13 mouse cellular contexts compared by ENCODE assay signal in genomic region chr17:84086394-84086793, GRCm38 (mm10).
DNase-seq lines count a peak whose midpoint lies in the region; ATAC-seq lines count a peak whose summit lies in the region.
"Had no signal": no experiment of that assay in that cellular context is flagged by ENCODE, and none has a peak within 500 bp of the region (broad histone marks: within the 10 kb centered on the region; RNA-seq: fewer than 3 reads in every experiment).

No protein-coding gene starts in this region.

- ATAC-seq in heart, embryonic 16.5 days (replicated peaks; ENCODE audit: extremely low read depth, insufficient read depth, low FRiP score): no peak
- no peak for ATAC-seq in lung, embryonic 16.5 days (ENCODE audit: low read depth)
- no peak for ATAC-seq in embryonic facial prominence, embryonic 13.5 days (ENCODE audit: insufficient number of reproducible peaks, insufficient read depth, low FRiP score, low TSS enrichment, low read depth)
- ATAC-seq: forebrain, embryonic 16.5 days had no signal

- no peak for DNase-seq in heart, adult 18-20 months
- DNase-seq in lung, postnatal 14 days: no peak
- DNase-seq in splenic B cell, adult 2 months (ENCODE audit: low read depth, low spot score): peak; percentile 15
- DNase-seq in neural tube, embryonic 10.5 days (ENCODE audit: extremely low spot score, low spot score): no peak
- DNase-seq in frontal cortex, postnatal 36 days (ENCODE audit: low spot score in 2 of 2): no peak
- DNase-seq: cerebellum, adult 9-11 months; thymus, postnatal 14 days had no signal

- H3K27ac ChIP-seq in heart, embryonic 16.5 days (ENCODE audit: low read length): peak overlapping the region; percentile 64
- peak overlapping the region; percentile 64 for H3K27ac ChIP-seq in lung, embryonic 16.5 days (ENCODE audit: low read length)
- peak overlapping the region; percentile 62 for H3K27ac ChIP-seq in embryonic facial prominence, embryonic 13.5 days

- H3K4me2 ChIP-seq in heart, embryonic 16.5 days (ENCODE audit: low read depth, low read length): no peak overlapping the region
- H3K4me2 ChIP-seq in lung, embryonic 16.5 days (ENCODE audit: low read depth, low read length): no peak overlapping the region
- H3K4me2 ChIP-seq in embryonic facial prominence, embryonic 13.5 days: no peak overlapping the region
- H3K4me2 ChIP-seq: embryonic facial prominence, embryonic 12.5 days; liver, embryonic 11.5 days had no signal

- H3K36me3 ChIP-seq in heart, embryonic 16.5 days (ENCODE audit: control insufficient read depth, insufficient read depth): no peaks in the 10 kb centered on the region
- no peaks in the 10 kb centered on the region for H3K36me3 ChIP-seq in lung, embryonic 16.5 days (ENCODE audit: control insufficient read depth, insufficient read depth, low read length)
- H3K36me3 ChIP-seq in embryonic facial prominence, embryonic 13.5 days: no peaks in the 10 kb centered on the region
- H3K36me3 ChIP-seq in splenic B cell, adult 2 months (ENCODE audit: control insufficient read depth, insufficient read depth, low read length, poor library complexity, severe bottlenecking): no peaks in the 10 kb centered on the region
- H3K36me3 ChIP-seq: embryonic facial prominence, embryonic 12.5 days had no signal

- 81% methylated on average over 12 of the region's 12 CpGs for WGBS in heart, embryonic 16.5 days
- 79% methylated on average over 12 of the region's 12 CpGs for WGBS in lung, embryonic 16.5 days
- 84% methylated on average over 12 of the region's 12 CpGs for WGBS in embryonic facial prominence, embryonic 13.5 days

- no peak overlapping the region for H3K4me3 ChIP-seq in heart, embryonic 16.5 days (ENCODE audit: low read length)
- H3K4me3 ChIP-seq in lung, embryonic 16.5 days (ENCODE audit: low read length): no peak overlapping the region
- H3K4me3 ChIP-seq in embryonic facial prominence, embryonic 13.5 days: no peak overlapping the region
- H3K4me3 ChIP-seq: embryonic facial prominence, embryonic 12.5 days had no signal

- H3K27me3 ChIP-seq in heart, embryonic 16.5 days (ENCODE audit: control insufficient read depth, insufficient read depth, low read length): no peaks in the 10 kb centered on the region
- no peaks in the 10 kb centered on the region for H3K27me3 ChIP-seq in lung, embryonic 16.5 days (ENCODE audit: control insufficient read depth, insufficient read depth, low read depth, low read length)
- no peaks in the 10 kb centered on the region for H3K27me3 ChIP-seq in embryonic facial prominence, embryonic 13.5 days
- H3K27me3 ChIP-seq in splenic B cell, adult 2 months (ENCODE audit: control insufficient read depth, insufficient read depth, low read length, poor library complexity, severe bottlenecking): no peaks in the 10 kb centered on the region
- H3K27me3 ChIP-seq: embryonic facial prominence, embryonic 12.5 days had no signal

- peak overlapping the region; percentile 26; the same call in 1 of the 2 replicates for H3K9ac ChIP-seq in heart, embryonic 16.5 days (ENCODE audit: low read length)
- peak overlapping the region; percentile 46 for H3K9ac ChIP-seq in lung, embryonic 16.5 days (ENCODE audit: low read length)
- H3K9ac ChIP-seq in embryonic facial prominence, embryonic 13.5 days: no peak overlapping the region
- H3K9ac ChIP-seq: embryonic facial prominence, embryonic 12.5 days had no signal

- H3K9me3 ChIP-seq in heart, embryonic 16.5 days (replicated peaks; ENCODE audit: control insufficient read depth, low read length): no peaks in the 10 kb centered on the region
- no peaks in the 10 kb centered on the region for H3K9me3 ChIP-seq in lung, embryonic 16.5 days (ENCODE audit: control insufficient read depth, low read length)
- H3K9me3 ChIP-seq in embryonic facial prominence, embryonic 13.5 days: no peaks in the 10 kb centered on the region
- H3K9me3 ChIP-seq: embryonic facial prominence, embryonic 12.5 days had no signal

- H3K4me1 ChIP-seq in heart, embryonic 16.5 days (ENCODE audit: control insufficient read depth, insufficient read depth, low read length): peaks cover 44% of the 10 kb centered on the region
- H3K4me1 ChIP-seq in lung, embryonic 16.5 days (replicated peaks; ENCODE audit: control insufficient read depth, insufficient read depth, low read length): peaks cover 29% of the 10 kb centered on the region
- H3K4me1 ChIP-seq in embryonic facial prominence, embryonic 13.5 days: peaks cover 73% of the 10 kb centered on the region
